Mouse (Mus musculus): ENCODE measurements around the gene Cad. TPM values are rescaled to one million over a fixed set of nuclear protein-coding genes. Genes with fewer than 3 reads are reported as not detected.

Cad gene
- polyA plus RNA-seq, 1 experiment from 2014 or later, result 55.4 TPM

DNA sequence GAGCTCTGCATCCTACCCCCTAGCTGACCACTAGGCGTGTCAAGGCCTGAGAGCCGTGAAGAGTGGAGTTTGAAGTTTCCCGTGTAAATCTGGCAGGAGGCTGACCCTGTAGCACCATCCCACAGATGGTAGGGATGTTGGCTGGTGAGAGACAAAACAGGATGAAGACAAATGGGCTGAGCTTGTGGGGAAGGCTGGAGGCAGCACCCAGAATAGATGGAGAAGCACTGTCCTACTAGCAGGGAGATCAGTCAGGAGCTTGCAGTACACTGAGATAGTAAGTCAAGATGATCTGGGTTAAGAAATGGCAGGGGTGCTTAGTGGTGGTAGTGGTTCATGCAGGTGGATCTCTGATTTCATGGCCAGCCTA lies 26.2 kb downstream of the Cad start:
- Histone ChIP-seq H3K36me3 (ENCODE audit: control insufficient read depth, insufficient read depth, low read length) (no peaks in the 10 kb centered on the region; the same call in 1 of the 2 replicates), H3K27ac (ENCODE audit: low read depth, low read length) (no peak overlapping the region), H3K4me3 (ENCODE audit: low read depth, low read length) (no peak overlapping the region), H3K27me3 (ENCODE audit: control insufficient read depth, insufficient read depth, low read length) (0 out of 2 replicates have a peak, but pooled peaks cover 2% of the 10 kb centered on the region), H3K4me1 (replicated peaks; ENCODE audit: control insufficient read depth, insufficient read depth, low read length) (no peaks in the 10 kb centered on the region; the same call in 1 of the 2 replicates), H3K9me3 (ENCODE audit: control insufficient read depth, low read length) (no peaks in the 10 kb centered on the region), H3K9ac (ENCODE audit: low read length) (no peak overlapping the region), H3K4me2 (ENCODE audit: low read depth, low read length, severe bottlenecking) (no peak overlapping the region)
- ATAC-seq (replicated peaks; ENCODE audit: low FRiP score) (no peak), DNase-seq (ENCODE audit: low spot score) (no peak)
- 67% methylated on average over 3 of the region's 3 CpGs for WGBS

GRCm38 (mm10) chr5:31081386-31081785 lies 26.8 kb downstream of the Cad start:
- ATAC-seq (replicated peaks; ENCODE audit: low FRiP score) (no peak), DNase-seq (ENCODE audit: low spot score) (peak; percentile 71)
- Histone ChIP-seq H3K4me2 (ENCODE audit: low read depth, low read length, severe bottlenecking) (no peak overlapping the region), H3K27ac (ENCODE audit: low read depth, low read length) (no peak overlapping the region), H3K36me3 (ENCODE audit: control insufficient read depth, insufficient read depth, low read length) (no peaks in the 10 kb centered on the region; the same call in 1 of the 2 replicates), H3K27me3 (ENCODE audit: control insufficient read depth, insufficient read depth, low read length) (0 out of 2 replicates have a peak, but pooled peaks cover 2% of the 10 kb centered on the region), H3K9ac (ENCODE audit: low read length) (no peak overlapping the region), H3K9me3 (ENCODE audit: control insufficient read depth, low read length) (no peaks in the 10 kb centered on the region), H3K4me1 (replicated peaks; ENCODE audit: control insufficient read depth, insufficient read depth, low read length) (no peaks in the 10 kb centered on the region; the same call in 1 of the 2 replicates), H3K4me3 (ENCODE audit: low read depth, low read length) (no peak overlapping the region)
- 78% methylated on average over 3 of the region's 3 CpGs for WGBS

GRCm38 (mm10) chr5:31082355-31082754 lies 27.8 kb downstream of the Cad start:
- Histone ChIP-seq H3K9ac (ENCODE audit: low read length) (no peak overlapping the region), H3K9me3 (ENCODE audit: control insufficient read depth, low read length) (no peaks in the 10 kb centered on the region), H3K4me1 (replicated peaks; ENCODE audit: control insufficient read depth, insufficient read depth, low read length) (no peaks in the 10 kb centered on the region; the same call in 1 of the 2 replicates), H3K27ac (ENCODE audit: low read depth, low read length) (no peak overlapping the region), H3K27me3 (ENCODE audit: control insufficient read depth, insufficient read depth, low read length) (0 out of 2 replicates have a peak, but pooled peaks cover 2% of the 10 kb centered on the region), H3K4me2 (ENCODE audit: low read depth, low read length, severe bottlenecking) (no peak overlapping the region), H3K36me3 (ENCODE audit: control insufficient read depth, insufficient read depth, low read length) (no peaks in the 10 kb centered on the region), H3K4me3 (ENCODE audit: low read depth, low read length) (no peak overlapping the region)
- ATAC-seq (replicated peaks; ENCODE audit: low FRiP score) (0 out of 2 replicates have a peak, but pooled peaks have one; percentile 44), DNase-seq (ENCODE audit: low spot score) (peak; percentile 77)
- 17% methylated on average over 5 of the region's 5 CpGs for WGBS

DNA sequence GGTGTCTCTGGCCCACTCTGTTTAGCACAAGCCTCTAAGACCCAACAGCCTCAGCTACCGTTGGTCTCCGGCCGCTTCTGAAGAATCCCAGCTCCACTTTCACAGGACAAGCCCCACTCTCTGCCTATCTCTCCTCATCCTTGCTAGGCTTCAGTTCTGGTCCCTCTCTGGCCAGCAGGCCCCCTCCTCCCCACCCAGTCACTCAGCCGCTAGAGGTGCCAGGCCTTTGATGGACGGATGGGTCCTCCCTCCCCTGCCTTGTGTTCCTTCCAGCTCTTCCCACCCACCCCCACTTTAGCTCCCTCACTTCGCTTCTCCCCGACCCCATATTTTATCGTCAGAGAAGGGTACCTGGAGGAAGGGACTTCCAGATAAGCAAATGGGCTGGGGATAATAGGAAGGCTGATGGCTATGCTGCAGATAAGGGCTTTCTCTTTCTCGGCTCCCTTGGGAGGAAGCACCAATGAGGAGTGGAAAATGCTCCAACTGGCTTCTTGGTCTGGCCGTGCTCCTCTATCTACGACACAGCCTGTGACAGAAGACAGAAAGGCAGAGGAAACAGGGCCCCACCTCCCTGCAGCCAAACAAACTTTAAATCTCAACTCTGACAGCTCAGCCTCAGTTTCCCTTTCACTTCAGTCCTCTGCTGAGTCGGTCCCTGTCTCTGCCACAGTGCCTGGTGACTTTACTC lies 28.5 kb downstream of the Cad start:
- Histone ChIP-seq H3K9me3 (ENCODE audit: control insufficient read depth, low read length) (no peaks in the 10 kb centered on the region), H3K4me2 (ENCODE audit: low read depth, low read length, severe bottlenecking) (no peak overlapping the region), H3K27ac (ENCODE audit: low read depth, low read length) (no peak overlapping the region), H3K27me3 (ENCODE audit: control insufficient read depth, insufficient read depth, low read length) (0 out of 2 replicates have a peak, but pooled peaks cover 2% of the 10 kb centered on the region), H3K9ac (ENCODE audit: low read length) (no peak overlapping the region), H3K4me3 (ENCODE audit: low read depth, low read length) (no peak overlapping the region), H3K4me1 (replicated peaks; ENCODE audit: control insufficient read depth, insufficient read depth, low read length) (no peaks in the 10 kb centered on the region; the same call in 1 of the 2 replicates), H3K36me3 (ENCODE audit: control insufficient read depth, insufficient read depth, low read length) (no peaks in the 10 kb centered on the region)
- DNase-seq (ENCODE audit: low spot score), result no peak
- ATAC-seq (replicated peaks; ENCODE audit: low FRiP score), result no peak
- 50% methylated on average over 12 of the region's 12 CpGs for WGBS

- H3K9me3 ChIP-seq (ENCODE audit: control insufficient read depth, low read length), result no peaks in the 10 kb centered on the region
- no peak overlapping the region for H3K9ac ChIP-seq (ENCODE audit: low read length)
- no peak overlapping the region for H3K4me3 ChIP-seq (ENCODE audit: low read depth, low read length)
- H3K27me3 ChIP-seq (ENCODE audit: control insufficient read depth, insufficient read depth, low read length), result 0 out of 2 replicates have a peak, but pooled peaks cover 2% of the 10 kb centered on the region
- no peaks in the 10 kb centered on the region; the same call in 1 of the 2 replicates for H3K4me1 ChIP-seq (replicated peaks; ENCODE audit: control insufficient read depth, insufficient read depth, low read length)
- 7% methylated on average over 6 of the region's 8 CpGs for WGBS
- no peak for DNase-seq (ENCODE audit: low spot score)
- no peak for ATAC-seq (replicated peaks; ENCODE audit: low FRiP score)
- H3K4me2 ChIP-seq (ENCODE audit: low read depth, low read length, severe bottlenecking), result 0 out of 2 replicates have a peak overlapping the region, but pooled peaks have one; percentile 11
- no peak overlapping the region for H3K27ac ChIP-seq (ENCODE audit: low read depth, low read length)
- no peaks in the 10 kb centered on the region for H3K36me3 ChIP-seq (ENCODE audit: control insufficient read depth, insufficient read depth, low read length)
Measured at GRCm38 (mm10) chr5:31083949-31084348, 29.4 kb downstream of the Cad start.

GRCm38 (mm10) chr5:31086606-31087005 lies 32.0 kb downstream of the Cad start:
- Histone ChIP-seq H3K36me3 (ENCODE audit: control insufficient read depth, insufficient read depth, low read length) (no peaks in the 10 kb centered on the region), H3K4me3 (ENCODE audit: low read depth, low read length) (no peak overlapping the region), H3K9ac (ENCODE audit: low read length) (no peak overlapping the region), H3K27ac (ENCODE audit: low read depth, low read length) (no peak overlapping the region), H3K9me3 (ENCODE audit: control insufficient read depth, low read length) (no peaks in the 10 kb centered on the region), H3K4me2 (ENCODE audit: low read depth, low read length, severe bottlenecking) (no peak overlapping the region), H3K27me3 (ENCODE audit: control insufficient read depth, insufficient read depth, low read length) (peaks cover 19% of the 10 kb centered on the region), H3K4me1 (replicated peaks; ENCODE audit: control insufficient read depth, insufficient read depth, low read length) (no peaks in the 10 kb centered on the region; the same call in 1 of the 2 replicates)
- ATAC-seq (replicated peaks; ENCODE audit: low FRiP score) (no peak), DNase-seq (ENCODE audit: low spot score) (no peak)
- 27% methylated on average over 7 of the region's 7 CpGs for WGBS

GRCm38 (mm10) chr5:31087131-31087530 lies 32.6 kb downstream of the Cad start:
- no peaks in the 10 kb centered on the region for H3K9me3 ChIP-seq (ENCODE audit: control insufficient read depth, low read length)
- no peak overlapping the region for H3K4me2 ChIP-seq (ENCODE audit: low read depth, low read length, severe bottlenecking)
- whole genome bisulfite sequencing, result 83% methylated on average over 2 of the region's 2 CpGs
- DNase-seq (ENCODE audit: low spot score) (no peak), ATAC-seq (replicated peaks; ENCODE audit: low FRiP score) (no peak)
- H3K4me3 ChIP-seq (ENCODE audit: low read depth, low read length), result no peak overlapping the region
- peaks cover 25% of the 10 kb centered on the region for H3K27me3 ChIP-seq (ENCODE audit: control insufficient read depth, insufficient read depth, low read length)
- no peaks in the 10 kb centered on the region; the same call in 1 of the 2 replicates for H3K4me1 ChIP-seq (replicated peaks; ENCODE audit: control insufficient read depth, insufficient read depth, low read length)
- H3K9ac ChIP-seq (ENCODE audit: low read length), result no peak overlapping the region
- H3K36me3 ChIP-seq (ENCODE audit: control insufficient read depth, insufficient read depth, low read length), result no peaks in the 10 kb centered on the region
- no peak overlapping the region for H3K27ac ChIP-seq (ENCODE audit: low read depth, low read length)

DNA sequence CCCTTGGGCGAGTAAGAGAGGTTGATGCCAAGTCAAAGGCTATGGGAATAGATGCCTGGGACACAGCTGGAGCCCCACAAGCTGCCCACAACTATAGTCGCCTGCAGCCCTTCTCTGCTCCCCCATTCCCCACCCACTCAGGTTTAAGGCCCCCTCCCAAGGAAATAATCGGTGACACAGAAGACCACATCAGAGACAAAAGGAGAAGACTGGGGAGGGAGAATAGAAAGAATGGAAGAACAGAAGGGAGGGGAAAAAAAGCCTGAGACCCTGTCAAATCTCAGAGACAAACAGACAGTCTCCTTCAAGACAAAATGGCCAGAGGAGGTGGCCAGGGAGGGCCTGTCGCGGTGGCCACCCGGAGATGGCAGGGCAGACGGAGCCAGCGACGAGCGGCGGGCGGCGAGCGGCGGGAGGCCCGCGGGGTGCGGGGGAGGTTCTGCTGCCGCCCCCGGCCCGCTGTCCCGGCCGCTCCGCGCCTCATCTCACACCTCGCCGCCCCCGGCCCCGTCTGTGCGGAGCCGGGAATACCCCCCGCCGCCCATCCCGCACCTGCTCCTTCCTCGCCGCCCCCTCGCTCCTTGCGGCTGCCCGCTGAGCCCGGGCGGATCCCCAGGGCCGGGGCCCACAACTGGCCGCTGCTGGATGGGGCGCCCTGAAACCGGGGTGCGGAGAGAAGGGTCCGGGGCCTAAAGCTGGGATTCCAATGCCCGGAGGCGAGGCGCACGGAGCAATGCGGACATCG lies 37.8 kb downstream of the Cad start:
- peak overlapping the region; percentile 61 for H3K4me2 ChIP-seq (ENCODE audit: low read depth, low read length, severe bottlenecking)
- 3% methylated on average over 26 of the region's 53 CpGs for WGBS
- DNase-seq (ENCODE audit: low spot score), result no peak
- peaks cover 19% of the 10 kb centered on the region for H3K4me1 ChIP-seq (replicated peaks; ENCODE audit: control insufficient read depth, insufficient read depth, low read length)
- no peak for ATAC-seq (replicated peaks; ENCODE audit: low FRiP score)
- no peak overlapping the region for H3K27ac ChIP-seq (ENCODE audit: low read depth, low read length)
- H3K27me3 ChIP-seq (ENCODE audit: control insufficient read depth, insufficient read depth, low read length), result peaks cover 70% of the 10 kb centered on the region
- no peaks in the 10 kb centered on the region for H3K9me3 ChIP-seq (ENCODE audit: control insufficient read depth, low read length)
- peak overlapping the region; percentile 29; the same call in 1 of the 2 replicates for H3K9ac ChIP-seq (ENCODE audit: low read length)
- peak overlapping the region; percentile 36 for H3K4me3 ChIP-seq (ENCODE audit: low read depth, low read length)
- no peaks in the 10 kb centered on the region for H3K36me3 ChIP-seq (ENCODE audit: control insufficient read depth, insufficient read depth, low read length)
